Mouse (Mus musculus): ENCODE results near the gene Sycp2l.
"Not testable (repeated sequence)": the region's sequence is repeated elsewhere in the genome, so short reads cannot be mapped to it uniquely, and the experiment has no call there.

The Sycp2l gene

DNA sequence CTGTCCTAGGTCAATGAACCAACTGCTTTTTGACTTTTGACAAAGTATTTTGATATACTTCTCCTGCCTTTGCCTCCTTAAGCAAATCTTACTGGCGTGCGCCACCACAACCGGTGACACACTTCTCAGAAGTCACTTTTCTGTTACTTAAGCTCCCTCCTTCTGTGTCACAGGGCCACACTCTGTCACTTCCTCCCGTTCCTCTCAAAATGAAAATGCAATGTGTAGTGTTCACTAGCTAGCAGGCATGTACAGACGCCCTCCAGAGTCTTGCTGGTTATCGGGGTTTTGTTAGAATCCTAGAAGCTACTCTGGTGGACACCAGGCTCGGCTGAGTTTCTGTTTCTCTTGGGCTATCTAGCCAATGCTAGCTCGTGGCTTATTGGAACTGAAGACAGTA is 14.2 kb downstream of the Sycp2l start:
- DNase-seq, result no peak

DNA sequence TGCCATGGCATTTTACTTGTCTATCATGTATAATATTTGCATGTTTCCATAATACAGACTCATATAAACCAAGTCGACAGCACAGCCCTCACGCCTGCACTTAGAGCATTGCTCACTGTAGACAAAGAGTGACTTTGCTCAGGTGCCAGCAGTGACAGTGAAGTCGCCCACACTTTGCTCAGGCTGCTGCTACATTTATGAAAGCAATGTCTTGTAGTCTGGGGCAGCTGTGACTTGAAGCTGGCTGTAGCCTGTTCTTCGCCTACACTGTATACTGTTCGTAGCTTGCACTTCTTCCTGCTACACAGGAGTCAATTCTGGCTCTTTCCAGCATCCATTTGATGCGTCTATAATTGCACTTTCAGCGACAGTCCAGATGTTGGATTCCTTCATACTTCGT is 15.0 kb downstream of the Sycp2l start:
- DNase-seq, result no peak

DNA sequence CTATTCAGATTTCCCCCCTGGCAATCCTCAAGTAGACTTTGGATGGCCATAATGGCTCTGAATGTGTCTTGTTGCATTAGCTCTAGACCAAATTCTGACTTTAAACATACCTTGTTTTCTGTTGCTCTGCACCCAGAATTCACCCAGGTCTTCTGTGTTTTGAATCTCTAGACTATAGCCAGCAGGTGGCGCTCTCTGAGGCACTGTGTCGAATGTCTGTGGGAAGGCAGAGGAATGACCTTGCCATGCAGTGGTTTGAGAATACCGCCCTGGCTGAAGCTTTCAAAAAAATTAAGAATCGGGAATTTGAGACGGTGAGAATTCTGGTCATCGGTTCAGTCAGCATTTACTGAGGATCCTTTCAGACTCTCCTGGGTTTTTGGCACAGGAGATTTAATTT is 20.8 kb downstream of the Sycp2l start:
- DNase-seq, result peak; percentile 74

DNA sequence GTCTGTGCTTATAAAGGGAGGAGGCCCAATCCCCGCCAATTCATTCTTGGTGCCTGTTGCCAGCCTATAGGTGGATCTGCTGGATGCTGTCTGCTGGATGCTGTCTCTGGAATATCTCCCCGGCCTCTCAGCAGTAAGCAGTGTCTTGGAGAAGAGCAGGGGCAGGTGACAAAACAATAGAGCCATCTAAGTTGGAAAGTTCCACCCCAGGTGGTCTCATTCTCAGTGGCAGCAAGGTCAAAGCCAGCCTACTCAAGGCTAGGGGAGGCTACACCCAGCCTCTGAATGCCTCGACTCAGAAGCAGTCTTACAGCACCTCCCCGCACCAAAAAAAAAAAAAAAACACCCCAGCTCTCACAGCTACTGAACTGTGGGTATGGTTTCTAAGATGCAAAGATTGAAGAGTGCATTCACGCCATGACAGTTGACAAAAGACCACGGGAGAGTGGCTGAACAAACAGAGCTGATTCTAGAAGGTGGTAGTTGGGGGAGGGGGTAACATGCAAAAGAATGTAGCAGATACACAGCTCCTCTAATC is 31.4 kb downstream of the Sycp2l start:
- DNase-seq, result no peak

DNA sequence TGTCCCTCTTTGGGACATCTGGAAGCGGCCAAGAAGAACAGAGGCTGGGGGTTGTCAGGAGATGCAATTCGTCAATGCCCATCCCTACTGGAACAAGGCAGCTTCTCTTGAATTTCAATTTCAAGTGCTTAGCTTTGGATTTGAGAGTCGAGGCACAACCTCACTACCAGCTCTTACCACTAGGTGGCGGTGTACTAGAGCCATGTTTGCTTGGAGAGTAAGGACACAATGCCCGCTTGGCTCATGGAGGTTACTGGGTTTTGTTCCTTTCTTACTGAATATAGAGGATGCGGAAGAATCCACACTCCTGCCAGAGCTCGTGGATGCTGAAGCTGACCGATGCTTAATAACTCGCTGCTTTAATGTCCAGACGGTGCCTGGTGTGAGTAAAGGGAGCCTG is 32.2 kb downstream of the Sycp2l start:
- DNase-seq, result peak; percentile 79

DNA sequence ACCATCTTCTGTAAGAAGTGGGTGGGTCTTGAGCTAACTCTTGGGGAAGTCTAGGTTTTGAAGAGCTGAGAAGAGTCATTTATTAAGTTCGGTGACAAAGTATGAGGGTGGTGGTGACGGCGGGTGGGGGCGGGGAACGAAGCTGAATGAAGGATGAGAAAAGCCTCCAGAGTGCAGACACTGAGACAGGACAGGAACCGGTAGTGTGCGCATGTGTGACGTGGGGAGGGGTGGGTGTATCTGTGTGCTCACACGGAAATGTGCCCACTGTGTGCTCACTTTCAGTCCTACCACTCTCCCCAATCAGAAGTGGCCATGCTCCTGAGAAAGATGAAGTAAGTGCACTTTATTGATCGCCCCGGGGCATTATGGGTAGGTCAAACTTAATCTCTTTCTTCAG is 39.0 kb downstream of the Sycp2l start:
- DNase-seq, result no peak

DNA sequence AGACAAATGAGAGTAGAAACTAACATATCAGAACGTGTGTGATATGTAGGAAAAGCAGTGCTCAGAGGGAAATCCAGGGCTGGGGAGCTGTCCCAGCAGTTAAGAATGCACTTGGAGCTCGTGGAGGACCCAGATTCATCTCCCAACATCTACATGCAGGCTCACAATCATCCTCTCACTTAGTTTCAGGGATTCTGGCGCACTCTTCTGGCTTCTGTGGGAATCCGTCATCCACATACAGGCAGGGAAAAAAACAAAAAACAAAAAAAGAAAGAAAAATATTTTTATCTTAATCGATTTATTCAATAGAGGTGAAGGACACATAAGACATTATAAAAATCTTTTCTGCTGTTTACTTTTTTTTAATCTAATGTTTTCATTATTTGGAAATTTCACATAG is 44.3 kb downstream of the Sycp2l start:
- no peak for DNase-seq

DNA sequence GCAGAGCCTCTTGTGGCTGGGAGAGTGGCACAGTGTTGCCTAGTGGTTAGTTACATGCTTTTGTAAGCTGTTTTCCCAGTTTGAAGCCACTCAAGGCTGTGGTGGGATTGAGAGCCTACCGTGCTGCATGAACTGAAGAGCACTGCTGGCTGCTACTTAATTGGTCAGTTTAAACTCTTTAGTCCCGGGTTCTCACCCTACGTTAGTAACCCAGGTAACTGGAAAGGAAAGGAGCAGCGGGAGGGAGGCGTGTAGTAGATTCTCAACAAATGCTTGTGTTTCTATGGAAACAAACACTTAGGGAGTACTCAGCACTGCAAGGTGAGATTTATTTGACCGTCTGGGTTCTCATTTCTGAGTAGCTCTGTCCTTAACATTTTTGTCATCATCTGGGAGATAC is 73.8 kb downstream of the Sycp2l start:
- no peak for DNase-seq

DNA sequence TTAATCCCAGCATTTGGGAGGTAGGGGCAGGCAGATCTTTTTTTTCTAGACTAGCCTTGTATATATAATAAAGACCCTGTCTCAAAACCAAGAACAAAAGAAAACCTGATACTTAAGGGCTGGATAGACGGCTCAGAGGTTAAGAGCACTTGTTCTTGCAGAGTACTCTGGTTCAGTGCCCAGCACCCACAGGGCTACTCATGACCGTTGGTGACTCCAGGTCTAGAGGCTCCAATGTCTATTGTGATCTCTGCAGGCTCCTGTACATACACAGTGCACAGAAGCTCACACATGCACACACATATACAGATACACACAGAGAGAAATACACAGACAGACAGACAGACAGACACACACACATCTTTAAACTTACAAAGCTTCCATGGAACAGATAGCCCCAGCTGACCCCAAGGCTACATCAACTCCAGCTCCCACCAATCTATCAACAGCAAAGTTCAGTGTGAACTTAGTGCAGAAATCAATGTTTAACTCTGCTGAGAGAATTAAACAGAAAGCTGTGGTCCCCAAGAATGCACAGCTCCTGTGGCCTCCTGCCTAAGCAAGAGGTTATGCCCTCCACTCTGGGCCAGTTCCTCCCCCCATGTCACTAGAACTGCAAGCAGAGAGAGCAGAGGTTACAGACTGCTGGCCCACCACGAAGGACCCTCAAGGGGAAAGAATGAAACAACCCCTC is 81.7 kb downstream of the Sycp2l start:
- no peak for DNase-seq

DNA sequence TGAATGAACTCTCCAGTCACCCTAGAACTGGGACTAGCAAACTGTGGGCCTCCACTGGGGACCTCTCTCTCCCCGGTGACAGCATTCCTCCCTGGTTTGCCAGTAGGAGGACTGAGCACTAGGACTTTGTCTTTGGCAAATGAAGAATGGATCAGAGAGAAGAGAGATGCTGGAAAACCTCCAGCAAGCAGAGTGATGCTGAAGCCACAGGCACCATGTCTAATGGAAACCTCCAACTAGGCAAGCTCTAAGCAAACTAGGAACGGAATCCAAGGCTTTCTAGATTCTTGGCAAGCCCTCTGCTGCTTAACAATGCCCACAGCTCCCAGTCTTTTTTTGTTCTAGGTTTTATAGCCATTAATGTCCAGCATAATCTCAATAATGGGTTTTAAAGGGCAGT is 86.8 kb downstream of the Sycp2l start:
- DNase-seq, result no peak

DNA sequence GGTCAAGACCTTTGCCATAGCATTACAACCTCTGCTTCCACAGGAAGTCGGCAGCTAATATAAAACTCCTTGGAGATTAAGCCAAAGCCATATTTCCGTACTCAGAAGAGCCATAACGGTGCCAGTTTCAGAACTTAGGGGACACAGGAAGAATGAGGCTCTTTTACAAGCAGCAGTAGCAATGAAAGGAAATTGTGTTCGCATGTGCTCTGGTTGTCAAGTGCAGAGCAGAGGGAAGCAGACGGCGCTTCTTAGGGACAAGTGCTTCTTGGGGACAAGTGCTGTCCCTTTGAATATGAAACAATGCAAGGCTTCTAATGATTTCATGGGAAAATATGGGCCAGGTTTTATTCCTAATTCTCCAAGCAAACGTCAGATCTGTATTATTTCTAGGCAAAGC is 89.2 kb downstream of the Sycp2l start:
- DNase-seq, result no peak

DNA sequence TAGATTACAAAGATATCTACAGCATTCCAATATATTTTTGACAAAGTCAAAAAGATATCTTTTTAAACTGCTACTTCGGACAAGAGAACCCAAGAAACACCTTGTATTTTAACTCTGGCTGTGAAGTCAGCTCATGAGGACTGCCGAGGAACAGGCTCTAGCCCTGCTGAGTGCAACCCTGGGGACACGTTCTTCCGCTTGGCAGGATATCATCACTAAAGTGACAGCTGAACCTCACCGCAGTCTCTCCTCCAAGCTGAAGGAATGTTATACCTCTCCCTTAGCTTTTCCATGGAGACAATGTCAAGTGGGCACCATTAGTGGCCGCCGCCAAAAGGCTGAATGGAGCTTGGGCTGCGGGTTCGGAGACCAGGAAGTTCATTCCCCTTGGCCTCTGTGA is 89.6 kb downstream of the Sycp2l start:
- DNase-seq, result no peak

DNA sequence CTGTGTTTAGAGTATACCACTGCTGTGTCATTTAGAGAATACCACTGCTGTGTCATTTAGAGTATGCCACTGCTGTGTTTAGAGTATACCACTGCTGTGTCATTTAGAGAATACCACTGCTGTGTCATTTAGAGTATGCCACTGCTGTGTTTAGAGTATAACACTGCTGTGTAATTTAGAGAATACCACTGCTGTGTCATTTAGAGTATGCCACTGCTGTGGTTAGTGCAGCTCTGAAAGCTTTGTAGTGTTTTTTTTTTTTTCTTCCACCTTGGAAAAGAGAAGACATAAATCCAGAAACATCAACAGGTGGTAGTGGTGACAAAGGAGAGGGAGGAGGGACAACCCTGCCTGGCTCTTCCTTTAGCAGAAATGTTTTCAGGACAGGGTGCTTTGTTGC is 91.5 kb downstream of the Sycp2l start:
- not testable (repeated sequence) for DNase-seq

DNA sequence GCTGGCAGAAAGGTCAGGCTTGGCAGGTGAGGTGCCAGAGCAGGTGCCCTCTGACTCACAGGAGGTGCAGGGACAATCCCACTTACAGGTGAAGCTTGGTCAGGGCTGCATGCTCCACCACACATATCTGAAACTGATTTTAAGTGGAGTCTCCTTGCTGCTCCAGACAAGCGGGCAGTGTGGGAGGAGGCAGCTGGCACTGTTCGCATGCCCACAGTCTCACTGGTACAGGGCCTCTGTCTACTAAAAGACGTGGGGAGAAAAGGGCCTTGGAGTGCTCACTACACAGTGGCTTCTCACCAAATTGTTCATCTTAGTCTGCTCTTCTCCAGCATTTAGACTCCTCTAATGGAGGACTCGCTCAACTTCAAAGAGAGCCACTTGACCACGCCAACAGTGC is 92.1 kb downstream of the Sycp2l start:
- DNase-seq, result no peak

DNA sequence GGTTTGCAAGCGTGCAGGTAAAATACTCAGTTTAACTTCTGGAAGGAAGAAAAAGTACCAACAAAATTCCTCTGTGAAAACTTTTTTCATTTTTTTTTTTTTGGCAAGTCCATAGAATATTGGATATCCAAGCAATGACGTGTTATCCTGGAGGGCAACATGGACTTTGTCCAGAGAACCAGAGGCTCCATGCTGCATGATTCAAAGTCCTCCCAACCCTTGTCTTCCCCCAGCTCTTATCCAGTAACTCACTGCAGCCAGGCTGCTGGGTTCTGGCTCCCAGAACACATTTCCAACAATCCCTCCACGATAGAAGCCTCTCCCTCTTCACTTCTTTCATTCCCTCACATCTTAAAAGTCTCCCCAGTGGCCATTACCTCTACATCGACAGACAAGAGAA is 97.2 kb downstream of the Sycp2l start:
- no peak for DNase-seq

DNA sequence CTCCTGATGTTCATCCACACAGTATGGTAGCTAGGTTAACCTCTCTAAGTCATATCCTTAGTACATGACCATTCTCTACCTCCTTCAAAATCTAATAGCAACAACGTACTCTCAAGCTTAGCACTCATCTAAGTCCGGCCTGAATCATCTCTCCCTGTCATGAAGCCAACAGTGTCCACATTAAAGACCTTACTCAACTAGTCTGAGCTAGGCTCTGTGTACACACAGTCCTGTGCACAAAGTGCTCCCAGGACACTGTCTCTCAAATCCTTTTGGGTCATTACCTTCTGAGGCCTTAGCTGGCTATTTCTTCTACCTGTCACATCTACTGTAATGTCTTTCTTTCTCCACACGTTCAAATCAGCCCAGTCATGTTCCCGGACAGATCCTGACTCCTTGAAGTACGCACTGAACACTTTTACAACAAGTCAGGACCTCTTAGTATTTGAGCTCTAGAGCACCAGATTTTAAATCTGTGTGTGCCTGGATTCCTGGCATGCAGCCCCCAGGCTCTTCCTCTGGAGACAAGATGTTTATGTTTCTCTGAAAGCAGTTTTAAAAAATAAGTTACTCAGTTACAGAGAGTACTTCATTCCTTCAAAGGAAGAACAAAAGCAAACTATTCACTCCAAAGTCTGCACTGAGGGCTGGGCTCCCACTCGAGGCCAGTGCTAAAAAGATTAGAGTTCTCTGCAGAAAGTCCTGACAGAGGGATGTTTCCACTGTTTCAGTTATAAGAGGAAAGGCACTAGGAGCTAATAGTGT is 98.6 kb downstream of the Sycp2l start:
- DNase-seq, result no peak

DNA sequence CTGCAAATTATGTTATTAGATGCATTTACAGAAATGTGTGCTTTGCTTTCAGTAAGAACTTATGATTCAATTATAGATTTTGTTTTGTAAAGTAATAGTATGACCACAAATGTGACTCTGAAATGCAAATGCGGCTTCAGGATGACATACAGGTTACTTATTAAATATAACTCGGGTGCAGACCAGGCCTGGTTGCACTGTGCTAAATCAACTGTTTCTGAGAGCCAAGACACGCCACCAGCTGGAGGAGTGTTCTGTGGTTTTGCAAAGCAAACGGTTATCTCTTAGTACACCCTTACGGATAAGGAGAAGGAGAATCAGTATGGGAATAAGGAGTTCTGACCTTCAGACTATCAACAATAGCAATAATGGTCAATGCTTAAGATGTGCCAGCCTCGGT is 101.6 kb downstream of the Sycp2l start:
- no peak for DNase-seq

DNA sequence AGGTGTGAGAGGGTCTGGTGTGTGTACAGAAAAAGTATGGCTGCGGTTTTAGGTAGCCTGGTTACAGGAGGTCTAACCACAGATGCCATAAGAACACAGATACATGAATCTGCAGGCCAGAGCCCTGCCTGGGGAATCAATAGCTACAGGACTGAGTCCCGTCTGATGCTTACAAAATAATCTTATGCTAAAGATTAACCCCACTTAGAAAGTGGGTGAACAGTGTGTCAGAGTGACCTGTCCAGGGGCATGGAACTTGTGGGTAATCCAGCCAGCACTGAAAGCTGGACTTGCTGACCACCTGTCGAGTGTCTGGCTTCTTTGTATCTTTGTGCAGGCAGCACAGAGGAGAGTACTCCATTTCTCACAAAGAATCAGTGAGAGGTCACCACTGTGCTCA is 102.1 kb downstream of the Sycp2l start:
- DNase-seq, result no peak

DNA sequence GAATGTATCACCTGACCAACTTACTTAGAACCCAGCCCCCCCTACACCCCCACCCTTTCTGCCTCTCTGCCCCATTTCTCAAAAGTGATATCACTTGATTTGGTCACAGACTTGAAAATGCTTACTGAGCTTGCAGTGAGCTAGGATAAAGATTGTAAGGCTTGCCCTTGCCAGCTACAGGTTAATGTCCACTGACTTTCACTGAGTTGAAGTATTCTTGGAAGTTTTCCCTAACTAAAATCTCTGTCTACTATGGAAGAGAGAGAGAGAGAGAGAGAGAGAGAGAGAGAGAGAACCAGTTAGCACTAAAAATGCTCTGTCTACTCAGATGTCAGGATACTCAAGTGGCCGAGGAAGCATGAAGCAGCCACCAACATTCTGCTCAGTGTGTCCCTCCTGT is 104.9 kb downstream of the Sycp2l start:
- no peak for DNase-seq

DNA sequence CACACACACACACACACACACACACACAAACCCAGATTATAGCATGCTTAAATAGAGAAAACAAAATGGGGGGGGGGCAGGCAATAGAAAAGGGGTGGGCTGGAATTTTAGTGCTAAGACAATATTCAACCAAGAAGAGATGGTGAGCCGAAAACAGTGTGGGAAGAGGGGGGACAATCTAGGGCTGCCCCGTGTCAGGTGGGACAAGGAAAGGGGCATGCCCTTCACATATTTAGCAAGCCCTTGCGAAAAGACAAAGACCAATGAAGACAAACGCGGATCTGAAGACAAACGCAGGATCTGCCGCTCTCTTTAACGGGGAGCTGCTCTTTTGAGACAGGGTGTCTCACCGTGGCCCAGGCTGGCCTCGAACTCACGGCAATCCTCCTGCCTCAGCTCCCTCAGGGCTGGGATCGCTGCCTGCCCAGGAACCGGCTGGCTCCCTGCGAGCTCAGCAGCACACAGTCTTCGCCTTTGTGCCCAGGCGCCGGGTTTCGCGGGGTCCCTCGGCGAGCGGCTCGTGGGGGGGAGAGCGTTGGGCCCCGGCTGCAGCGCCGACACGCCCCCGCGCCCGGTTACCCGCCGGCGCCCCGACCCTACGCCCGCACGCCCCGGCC is 105.7 kb downstream of the Sycp2l start:
- DNase-seq, result no peak

DNA sequence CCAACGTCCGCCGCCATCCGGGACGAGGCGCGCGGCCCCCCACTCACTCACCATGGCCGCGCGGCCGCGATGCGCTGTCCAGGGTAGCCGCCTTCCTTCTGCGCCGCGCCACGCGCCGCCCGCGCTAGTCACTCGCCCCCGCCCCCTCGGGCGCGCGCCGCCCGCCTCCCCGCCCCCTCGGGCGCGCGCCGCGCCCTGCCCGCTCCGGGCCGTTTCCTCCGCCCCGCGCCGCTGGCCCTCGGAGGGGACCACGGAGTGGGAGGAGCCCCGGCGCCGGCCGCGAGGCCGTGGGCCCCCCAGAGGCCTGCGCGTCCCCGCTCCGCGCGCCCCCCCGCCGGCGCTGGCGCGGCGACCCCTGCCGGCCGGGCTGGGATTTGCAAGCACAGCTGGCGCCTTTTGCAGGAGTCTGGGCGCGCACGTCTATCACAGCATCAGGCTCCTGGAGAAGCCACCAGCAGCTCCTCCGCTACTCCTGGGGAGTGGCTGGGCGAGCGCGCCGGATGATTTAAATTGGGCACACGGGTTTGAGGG is 106.3 kb downstream of the Sycp2l start, which contains the start of gene Elovl2:
TSS of gene Elovl2 (minus strand) at position 102 of the 531 bp plus-strand sequence.
- DNase-seq, result peak; percentile 61
